Mouse (Mus musculus) right cerebral cortex, postnatal 14 days (tissue): ENCODE measurements around the gene Zcchc4.
"Not testable (repeated sequence)": the region's sequence is repeated elsewhere in the genome, so short reads cannot be mapped to it uniquely, and the experiment has no call there.

Experiments used
- DNase-seq: peaks from one replicate; pipeline ENCODE4 v3.0.0; 2022

Gene Zcchc4

DNA sequence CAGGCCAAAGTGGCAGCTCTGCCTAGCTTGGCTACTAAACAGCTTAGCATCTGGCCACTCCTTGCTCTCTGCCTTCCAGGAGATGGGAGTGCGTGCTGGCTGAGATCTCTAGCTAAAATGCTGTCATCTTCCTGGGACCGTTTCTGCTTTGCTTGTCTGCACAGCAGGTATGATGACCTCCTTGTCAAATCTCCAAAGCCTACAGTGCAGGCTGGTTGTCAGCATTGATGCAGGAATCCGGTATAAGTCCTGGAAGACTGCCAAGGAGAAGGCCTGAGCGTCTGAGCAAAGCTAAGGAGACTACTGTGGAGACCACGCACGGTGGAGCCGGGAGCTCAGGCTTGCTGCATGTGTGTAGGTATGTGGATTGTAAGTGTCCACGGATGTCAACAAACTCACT, at the start of gene Zcchc4:
Zcchc4 (plus strand) TSS at position 173 of the 400 bp plus-strand sequence.
- no peak for DNase-seq

DNA sequence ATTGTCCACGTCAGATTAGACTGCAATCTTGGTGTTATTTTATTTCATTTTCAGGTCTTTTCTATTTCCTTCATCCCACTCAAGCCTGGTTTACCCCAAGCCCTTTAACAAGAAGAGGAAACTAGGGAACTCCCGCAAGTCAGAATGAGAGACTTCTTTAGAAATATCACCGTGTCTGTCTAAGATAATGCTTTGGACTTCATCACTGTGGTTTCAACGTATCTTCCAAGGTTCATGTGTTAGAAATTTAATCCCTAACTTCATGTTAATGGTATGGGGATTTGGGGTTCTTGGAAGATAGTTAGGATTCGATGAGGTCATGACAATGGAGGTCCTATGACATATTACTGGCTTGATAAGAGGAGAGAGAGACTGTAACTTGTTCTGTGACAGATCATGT, 47.5 kb upstream of the Zcchc4 start:
- no peak for DNase-seq

DNA sequence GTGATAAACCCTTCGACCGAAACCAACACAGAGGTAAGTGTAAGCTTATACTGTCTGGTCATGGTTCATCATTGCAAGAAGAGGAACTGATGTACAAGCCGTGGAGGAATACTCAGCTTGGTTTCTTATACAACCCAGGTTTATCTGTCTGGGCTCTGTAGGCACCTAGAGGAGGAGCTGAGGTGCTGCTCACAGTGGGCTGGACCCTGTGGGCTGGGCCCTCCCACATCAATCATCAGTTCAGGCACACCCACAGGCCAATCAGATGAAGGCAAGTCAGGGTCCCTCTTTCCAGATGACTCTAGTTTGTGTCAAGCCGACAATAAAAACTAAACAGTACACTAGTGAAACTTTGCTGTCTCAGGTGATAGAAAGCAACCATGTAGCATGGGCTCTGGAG, 42.4 kb upstream of the Zcchc4 start:
- no peak for DNase-seq

- DNase-seq = no peak
These were observed 39.2 kb upstream of the Zcchc4 start for GRCm38 (mm10) chr5:52736046-52736445.

- peak; percentile 61 for DNase-seq
These were observed 33.7 kb upstream of the Zcchc4 start, which contains the start of gene Pi4k2b for GRCm38 (mm10) chr5:52741391-52742111. Gene Pi4k2b, plus strand, starts transcription at chr5:52741574.

- no peak for DNase-seq
These were observed 32.9 kb upstream of the Zcchc4 start for GRCm38 (mm10) chr5:52742112-52742813.

DNA sequence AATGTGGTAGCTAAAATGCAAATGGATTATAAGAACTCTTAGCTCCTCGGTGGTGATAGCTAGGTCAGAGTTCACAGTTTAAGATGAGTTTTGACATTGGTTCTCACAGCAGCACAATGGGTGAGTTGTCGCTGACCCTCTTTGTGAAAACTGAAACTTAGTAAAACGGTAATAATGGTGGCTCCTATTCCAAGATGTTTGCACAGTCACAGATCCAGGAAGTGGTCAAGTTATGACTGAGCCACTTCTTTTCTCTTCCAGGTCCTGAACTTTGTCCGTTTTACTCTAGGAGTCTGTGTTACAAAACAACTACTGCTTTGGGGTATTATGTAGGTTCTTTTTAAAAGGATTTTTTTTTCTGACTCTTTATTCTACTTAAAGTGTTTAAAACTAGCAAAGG, 32.0 kb upstream of the Zcchc4 start:
- no peak for DNase-seq

DNA sequence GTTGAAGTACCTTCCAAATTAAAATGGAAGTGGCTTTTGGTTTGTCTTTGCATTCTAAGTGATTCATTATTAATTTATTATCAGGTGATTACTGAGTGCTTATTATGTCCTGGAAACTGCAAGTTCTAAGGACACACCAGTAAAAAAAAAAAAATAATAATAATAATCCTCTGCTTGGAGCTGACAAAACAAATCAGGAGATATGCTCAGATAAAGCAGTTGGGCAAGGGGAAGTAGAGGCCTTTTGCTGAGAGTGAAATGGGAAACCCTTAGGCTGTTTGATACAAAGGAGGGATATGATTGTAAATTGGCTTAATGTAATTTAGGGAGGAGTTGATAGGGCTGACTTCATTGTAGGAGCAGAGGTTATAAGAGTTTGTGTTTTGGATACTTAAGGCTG, 28.3 kb upstream of the Zcchc4 start:
- DNase-seq = no peak

DNA sequence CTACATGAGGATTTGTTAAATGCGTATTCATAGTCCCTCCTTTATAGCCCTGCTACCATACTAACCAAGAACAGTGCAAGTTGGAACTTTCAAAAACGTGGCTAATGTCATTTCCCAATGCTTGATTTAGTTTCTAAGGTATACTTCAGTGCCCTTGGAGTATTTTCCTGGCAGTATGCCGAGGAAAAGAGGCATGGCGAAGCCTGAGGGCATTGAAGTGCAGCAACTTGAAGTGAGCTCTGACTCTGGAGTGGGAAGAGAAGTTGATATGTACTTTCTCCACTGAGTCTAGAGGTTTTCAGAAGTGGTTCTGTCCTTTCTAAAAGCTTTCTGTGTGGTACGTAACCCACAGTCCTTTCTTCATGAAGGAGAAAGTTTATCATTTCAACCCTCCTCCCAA, 26.5 kb upstream of the Zcchc4 start:
- DNase-seq = no peak

- DNase-seq = no peak
These were observed 22.1 kb upstream of the Zcchc4 start for GRCm38 (mm10) chr5:52753146-52753545.

DNA sequence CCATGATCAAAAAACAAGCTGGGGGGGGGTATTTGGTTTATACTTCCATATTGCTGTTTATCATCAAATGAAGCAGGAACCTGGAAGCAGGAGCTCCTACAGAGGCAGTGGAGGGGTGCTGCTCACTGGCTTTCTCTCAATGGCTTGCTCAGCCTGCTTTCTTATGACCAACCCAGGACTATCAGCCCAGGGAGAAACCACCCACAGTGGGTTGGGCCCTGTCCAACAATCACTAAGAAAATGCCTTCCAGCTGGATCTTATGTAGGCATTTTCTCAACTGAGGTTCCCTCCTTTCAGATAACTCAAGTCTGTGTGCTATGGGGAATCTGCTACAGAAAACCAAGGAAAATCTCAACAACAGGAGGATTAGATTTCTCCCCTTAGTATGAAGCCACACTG, 21.0 kb upstream of the Zcchc4 start:
- DNase-seq = no peak

DNA sequence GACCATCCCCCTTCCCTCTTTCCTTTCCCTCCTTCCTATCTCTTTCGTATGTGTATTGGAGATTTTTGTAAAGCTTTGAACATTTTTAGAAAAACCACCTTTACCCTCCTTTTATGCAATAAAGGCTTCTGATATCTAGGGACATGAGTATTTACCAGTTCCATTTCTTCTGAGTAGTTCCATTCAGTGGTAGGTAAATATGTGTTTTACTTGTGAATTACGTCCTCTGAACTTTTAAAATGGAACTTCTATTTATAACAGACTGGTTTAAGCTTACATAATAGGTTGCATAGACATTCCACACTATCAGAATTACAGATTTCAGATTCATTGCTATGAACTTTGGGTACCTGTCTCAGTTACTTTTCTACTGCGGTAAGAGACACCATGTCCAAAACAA, 19.9 kb upstream of the Zcchc4 start:
- no peak for DNase-seq

- no peak for DNase-seq
These were observed 19.2 kb upstream of the Zcchc4 start for GRCm38 (mm10) chr5:52755989-52756388.

DNA sequence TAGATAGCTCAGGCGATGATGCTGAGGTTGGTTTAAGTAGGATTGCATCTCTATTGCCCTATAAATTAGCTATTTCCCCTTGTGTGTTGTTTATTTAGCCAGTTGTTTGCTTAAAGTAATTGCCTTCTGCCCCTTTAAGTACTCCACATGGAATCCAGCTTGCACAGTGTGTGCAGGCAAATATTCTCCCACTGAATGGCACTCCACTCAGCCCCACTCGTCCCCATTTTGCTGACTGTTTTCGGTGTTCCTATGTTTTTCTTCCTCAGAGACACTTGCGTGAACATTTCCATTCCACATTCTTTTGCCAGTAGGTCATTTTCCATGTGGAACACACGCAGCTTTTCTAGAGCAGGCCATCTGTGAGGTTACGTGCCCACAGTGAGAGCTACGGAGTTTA, 12.6 kb upstream of the Zcchc4 start:
- DNase-seq = no peak

DNA sequence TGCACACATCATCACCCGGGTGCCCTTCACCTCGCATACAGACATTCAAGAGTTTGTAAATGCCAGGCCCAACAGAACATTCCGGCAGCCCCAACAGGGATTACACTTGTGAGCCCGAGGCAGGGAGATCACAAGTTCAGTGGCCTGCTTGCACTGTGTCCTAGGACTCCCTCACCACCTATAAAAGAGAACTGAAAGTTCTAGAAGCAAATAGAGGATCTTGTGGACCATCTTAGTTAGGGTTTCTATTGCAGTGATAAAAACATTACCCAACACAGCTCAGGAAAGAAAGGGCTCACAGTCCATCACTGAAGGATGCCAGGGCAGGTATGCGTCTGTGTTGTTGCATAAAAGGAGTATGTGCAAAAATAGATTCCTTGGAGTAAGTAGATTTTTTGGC, 942 bp upstream of the Zcchc4 start:
- DNase-seq = no peak

DNA sequence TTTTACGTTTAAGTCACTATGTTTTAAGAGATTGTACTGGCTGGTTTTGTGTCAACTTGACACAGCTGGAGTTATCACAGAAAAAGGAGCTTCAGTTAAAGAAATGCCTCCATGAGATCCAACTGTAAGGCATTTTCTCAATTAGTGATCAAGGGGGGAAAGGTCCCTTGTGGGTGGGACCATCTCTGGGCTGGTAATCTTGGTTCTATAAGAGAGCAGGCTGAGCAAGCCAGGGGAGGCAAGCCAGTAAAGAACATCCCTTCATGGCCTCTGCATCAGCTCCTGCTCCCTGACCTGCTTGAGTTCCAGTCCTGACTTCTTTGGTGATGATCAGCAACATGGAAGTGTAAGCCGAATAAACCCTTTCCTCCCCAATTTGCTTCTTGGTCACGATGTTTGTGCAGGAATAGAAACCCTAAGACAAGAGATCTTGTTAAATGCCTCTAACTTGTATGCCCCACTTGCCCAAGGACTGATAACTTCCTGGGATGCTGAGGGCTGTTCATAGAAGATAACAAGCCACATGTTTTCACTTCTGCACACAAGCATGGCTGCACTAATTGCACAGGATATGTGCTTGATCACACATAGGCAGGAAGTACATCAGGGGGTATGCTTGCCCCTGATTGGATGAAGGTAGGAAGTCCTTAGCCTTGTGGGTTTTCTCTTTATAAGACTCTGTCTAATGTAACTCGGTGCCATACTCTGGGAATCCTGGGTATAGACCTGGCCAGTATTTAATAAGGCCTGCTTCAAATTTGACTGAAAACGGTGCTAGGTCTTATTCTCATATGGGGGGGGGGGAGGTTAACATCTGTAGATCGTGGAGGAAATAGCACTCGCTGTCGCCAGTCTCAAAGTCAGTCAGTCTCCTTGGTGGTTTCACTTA, 1.5 kb downstream of the Zcchc4 start:
- DNase-seq = not testable (repeated sequence)

GRCm38 (mm10) chr5:52782523-52783250, 7.5 kb downstream of the Zcchc4 start:
- DNase-seq = peak; percentile 90

GRCm38 (mm10) chr5:52783251-52783620, 8.0 kb downstream of the Zcchc4 start:
- DNase-seq = no peak

GRCm38 (mm10) chr5:52783957-52784356, 8.7 kb downstream of the Zcchc4 start:
- no peak for DNase-seq

- DNase-seq = no peak
These were observed 11.5 kb downstream of the Zcchc4 start for GRCm38 (mm10) chr5:52786556-52787322.

DNA sequence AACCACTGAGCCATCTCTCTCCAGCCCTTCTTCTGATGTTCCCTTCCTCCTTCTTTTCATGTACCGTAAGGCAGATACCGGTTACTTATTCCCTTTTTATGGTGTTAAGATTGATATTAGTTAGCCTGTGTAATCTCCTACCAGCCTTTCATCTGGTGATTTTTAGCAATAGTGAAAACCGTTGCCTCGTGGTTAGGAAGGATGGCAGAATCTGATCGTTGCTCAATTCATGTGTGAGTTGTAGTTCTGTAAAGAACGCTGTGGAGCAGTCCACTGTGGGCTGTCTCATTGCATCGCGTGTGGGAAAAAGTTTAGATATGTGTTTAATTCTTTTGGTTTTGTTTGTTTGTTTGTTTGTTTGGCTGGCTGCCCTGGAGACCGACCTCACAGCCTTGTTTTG, 18.0 kb downstream of the Zcchc4 start:
- no peak for DNase-seq

- no peak for DNase-seq
These were observed 18.9 kb downstream of the Zcchc4 start for GRCm38 (mm10) chr5:52794109-52794508.
